Mouse (Mus musculus) liver, postnatal 0 days (tissue): ENCODE data around the gene Coq9.

Experiments used
- CTCF ChIP-seq: sonication (generic); IDR thresholded peaks from 2 replicates; pipeline ENCODE4 v1.5.1; 2016; ENCODE audit warnings: antibody characterized with exemption, low read depth
- EP300 ChIP-seq: IDR thresholded peaks from 2 replicates; pipeline ENCODE4 v1.6.1; 2016; ENCODE audit warnings: antibody characterized with exemption, low read depth, mild to moderate bottlenecking

- TF ChIP-seq CTCF (no peak), EP300 (no peak)
Measured at GRCm38 (mm10) chr8:94876197-94876730, 38.1 kb downstream of the Coq9 start, which contains the start of gene Dok4.
